Mouse (Mus musculus) testis, adult 2 months (tissue): ENCODE results near the gene Dnajc19. TPM values are rescaled to one million over a fixed set of nuclear protein-coding genes. Genes with fewer than 3 reads are reported as not detected.

Source experiments
- H3K27ac ChIP-seq: fragments of 200-500 bp; 2 replicates; pipeline ENCODE4 v1.5.1; 2012; ENCODE audit warnings: low read depth, low read length; ENCODE audit not compliant: control insufficient read depth, insufficient read depth
- H3K27me3 ChIP-seq: fragments of 200-500 bp; 2 replicates; pipeline ENCODE4 v1.6.1; 2012; ENCODE audit warnings: mild to moderate bottlenecking, low read length, moderate library complexity; ENCODE audit not compliant: control insufficient read depth, insufficient read depth
- H3K36me3 ChIP-seq: fragments of 200-500 bp; 2 replicates; pipeline ENCODE4 v1.6.1; 2012; ENCODE audit warnings: mild to moderate bottlenecking, low read length; ENCODE audit not compliant: control insufficient read depth, insufficient read depth
- H3K4me1 ChIP-seq: fragments of 200-500 bp; 2 replicates; pipeline ENCODE4 v1.6.1; 2012; ENCODE audit warnings: low read length; ENCODE audit not compliant: control insufficient read depth, insufficient read depth
- H3K4me3 ChIP-seq: fragments of 200-500 bp; 2 replicates; pipeline ENCODE4 v1.5.1; 2012; ENCODE audit warnings: low read depth, mild to moderate bottlenecking, low read length, moderate library complexity, mixed read lengths; ENCODE audit not compliant: control insufficient read depth
- CTCF ChIP-seq: fragments of 200-500 bp; IDR thresholded peaks from 2 replicates; pipeline ENCODE4 v1.5.1; 2012; ENCODE audit warnings: low read depth, mild to moderate bottlenecking, inconsistent platforms, low read length, moderate library complexity; ENCODE audit not compliant: control insufficient read depth, insufficient read depth, insufficient replicate concordance
- POLR2A ChIP-seq: fragments of 200-500 bp; IDR thresholded peaks from 2 replicates; pipeline ENCODE4 v1.6.1; 2012; ENCODE audit warnings: low read depth, mild to moderate bottlenecking, inconsistent platforms, low read length, moderate library complexity; ENCODE audit not compliant: control insufficient read depth
- polyA plus RNA-seq: library from polyadenylated mRNA; depleted of rRNA; stranded (reverse); fragments of >200 nt; gene quantifications from 2 replicates; pipeline ENCODE4 v1.2.3, GENCODE M21; 2012; rRNA removed

Gene Dnajc19
- 63.1 and 69.7 TPM in 2 replicates for polyA plus RNA-seq

DNA sequence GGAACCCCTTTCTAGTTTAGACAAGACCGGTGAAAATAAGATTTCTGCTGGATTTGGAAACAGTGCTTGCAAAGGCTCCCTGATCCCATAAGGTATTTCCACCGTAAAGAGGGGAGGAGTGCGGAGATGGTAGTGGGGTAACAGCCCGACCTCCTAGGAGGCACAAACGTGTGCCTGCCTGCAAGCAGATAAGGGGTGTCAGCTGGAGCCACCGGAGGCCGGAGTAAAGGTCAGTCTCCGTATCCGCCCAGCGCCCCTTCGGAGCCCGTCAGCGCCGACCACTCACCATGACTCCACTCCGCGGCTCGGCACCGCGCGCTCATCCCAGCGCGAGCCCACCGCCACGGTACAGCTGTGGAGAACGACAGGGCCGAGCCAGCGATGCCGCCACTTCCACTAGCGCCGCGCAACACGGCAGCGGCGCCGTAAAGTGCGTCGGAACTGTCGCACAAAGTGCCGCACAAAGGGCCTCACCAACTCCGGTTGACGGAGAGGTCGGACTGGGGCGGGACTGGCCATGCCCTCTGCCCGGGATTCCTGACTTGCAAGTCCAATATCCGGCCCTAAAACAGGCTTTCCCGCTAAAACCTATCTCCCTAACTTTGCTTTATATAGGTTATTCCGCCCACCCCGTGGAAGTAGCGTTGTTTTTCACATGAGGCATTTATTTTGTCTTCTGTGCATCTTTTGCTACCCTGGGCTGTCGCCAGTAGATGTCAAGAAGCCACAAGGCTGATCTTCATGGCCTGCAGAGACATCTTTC lies at the start of gene Dnajc19:
Gene Dnajc19 (minus strand): TSS at position 422 of the 763 bp plus-strand sequence.
- H3K4me1 ChIP-seq, result no peaks in the 10 kb centered on the region; the same call in 1 of the 2 replicates
- H3K27me3 ChIP-seq, result no peaks in the 10 kb centered on the region
- TF ChIP-seq CTCF, result no peak
- TF ChIP-seq POLR2A, result peak; percentile 91
- H3K36me3 ChIP-seq, result no peaks in the 10 kb centered on the region
- peak within 1 kb of the TSS; percentile 80 for H3K27ac ChIP-seq
- peak within 1 kb of the TSS; percentile 88 for H3K4me3 ChIP-seq

DNA sequence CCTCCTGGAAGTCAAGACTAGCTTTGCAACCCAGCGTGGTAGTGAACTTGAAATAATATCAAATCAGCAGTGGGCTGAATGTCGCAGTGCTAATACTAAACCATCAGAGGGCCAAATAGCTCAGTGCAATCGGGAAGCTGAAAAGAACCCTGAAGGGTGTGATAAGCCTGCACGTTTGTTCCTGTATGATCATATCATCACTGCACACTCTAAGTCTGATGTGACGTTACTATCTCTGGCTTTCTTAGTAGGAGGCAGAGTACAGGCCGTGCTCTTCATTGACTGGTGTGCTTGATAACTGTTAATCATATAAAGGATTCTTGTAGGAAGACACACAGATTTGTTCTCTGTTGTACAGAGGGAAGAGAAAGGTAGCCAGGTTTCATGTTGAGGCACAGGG lies 48.8 kb upstream of the Dnajc19 start:
- TF ChIP-seq POLR2A (no peak), CTCF (no peak)
- no peaks in the 10 kb centered on the region for H3K27me3 ChIP-seq
- H3K27ac ChIP-seq, result no peak overlapping the region
- H3K4me3 ChIP-seq, result no peak overlapping the region
- H3K4me1 ChIP-seq, result no peaks in the 10 kb centered on the region
- no peaks in the 10 kb centered on the region for H3K36me3 ChIP-seq

DNA sequence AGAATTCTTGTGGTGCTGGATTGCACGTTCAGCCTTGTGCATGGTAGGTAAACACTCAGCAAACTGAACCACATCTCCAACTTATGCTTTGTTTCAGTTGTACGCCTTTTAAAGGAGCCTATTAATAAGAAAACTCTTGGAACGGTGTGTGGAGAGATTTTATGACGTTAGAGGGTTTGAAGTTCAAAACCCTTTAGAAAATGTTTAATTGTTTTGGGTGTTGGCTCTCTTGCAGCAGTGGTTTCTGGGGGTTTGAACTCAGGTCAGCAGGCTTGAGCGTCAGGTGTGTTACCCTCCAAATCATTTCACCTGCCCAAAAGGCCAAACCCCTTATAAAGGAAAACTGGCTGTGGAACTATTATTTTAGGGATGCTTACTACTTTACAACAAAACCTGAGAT lies 40.2 kb upstream of the Dnajc19 start:
- Histone ChIP-seq H3K27me3 (no peaks in the 10 kb centered on the region), H3K36me3 (no peaks in the 10 kb centered on the region), H3K4me1 (no peaks in the 10 kb centered on the region; the same call in 1 of the 2 replicates), H3K27ac (no peak overlapping the region), H3K4me3 (no peak overlapping the region)
- TF ChIP-seq POLR2A (no peak), CTCF (no peak)

DNA sequence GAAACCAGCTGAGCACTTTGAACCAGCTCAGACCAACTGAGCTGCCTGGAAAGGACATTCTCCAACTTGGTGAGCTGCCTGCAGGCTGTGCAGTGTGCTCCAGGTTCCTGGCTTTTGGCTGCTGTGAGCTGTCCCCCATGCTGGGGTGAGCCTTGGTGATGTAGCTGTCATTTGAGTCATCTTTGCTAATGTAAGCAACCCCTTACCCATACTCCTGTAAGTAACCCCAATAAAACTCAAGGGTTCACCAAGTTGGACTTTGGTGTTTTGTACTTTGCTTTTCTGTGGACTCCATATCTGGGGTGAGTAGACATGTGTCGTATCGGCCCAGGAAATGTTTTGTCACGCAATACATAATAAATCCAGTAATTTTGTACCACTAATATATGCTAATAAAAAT lies 39.7 kb upstream of the Dnajc19 start:
- H3K4me3 ChIP-seq, result no peak overlapping the region
- H3K27ac ChIP-seq, result no peak overlapping the region
- no peaks in the 10 kb centered on the region; the same call in 1 of the 2 replicates for H3K4me1 ChIP-seq
- H3K36me3 ChIP-seq, result no peaks in the 10 kb centered on the region
- H3K27me3 ChIP-seq, result no peaks in the 10 kb centered on the region
- no peak for TF ChIP-seq POLR2A
- no peak for TF ChIP-seq CTCF

DNA sequence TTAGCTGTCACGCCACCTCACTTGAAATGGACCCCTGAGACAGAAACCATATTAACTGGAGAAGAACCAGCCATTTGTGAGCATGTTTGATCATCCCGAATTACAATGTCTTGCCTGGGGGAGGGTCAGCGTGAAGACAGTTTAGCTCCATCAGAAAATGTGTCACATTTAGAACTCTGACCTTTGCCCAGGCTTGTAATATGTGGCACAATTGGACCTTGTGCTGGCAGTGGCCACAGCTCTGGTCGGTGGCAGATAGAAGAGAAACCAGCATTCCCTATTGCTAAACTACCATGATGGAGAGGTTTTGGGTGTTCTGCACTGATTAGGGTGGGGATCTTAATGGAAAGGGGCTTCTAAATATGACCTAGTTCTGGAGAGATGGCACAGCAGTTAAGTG lies 38.7 kb upstream of the Dnajc19 start:
- no peaks in the 10 kb centered on the region; the same call in 1 of the 2 replicates for H3K4me1 ChIP-seq
- TF ChIP-seq POLR2A (no peak), CTCF (no peak)
- no peaks in the 10 kb centered on the region for H3K36me3 ChIP-seq

DNA sequence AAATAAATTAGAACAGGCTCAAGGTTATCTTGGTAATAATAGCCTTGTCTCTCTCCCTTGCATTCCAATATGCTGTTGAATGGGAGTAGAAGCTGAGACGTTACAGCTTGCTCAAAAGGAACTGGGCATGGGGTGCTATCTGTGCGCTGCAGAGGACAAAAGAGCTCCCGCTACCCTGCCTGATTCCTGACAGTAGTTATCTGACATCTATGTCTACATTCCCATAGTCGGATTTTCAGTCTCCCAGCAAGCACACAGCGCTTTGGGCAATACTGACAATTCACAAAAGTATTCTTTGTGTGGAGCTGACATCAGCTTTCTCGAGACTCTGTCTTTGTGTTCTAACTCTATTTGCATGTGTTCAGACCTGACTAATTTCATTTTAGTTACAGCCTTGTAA lies 34.7 kb upstream of the Dnajc19 start:
- H3K4me3 ChIP-seq, result no peak overlapping the region
- H3K4me1 ChIP-seq, result no peaks in the 10 kb centered on the region; the same call in 1 of the 2 replicates
- no peaks in the 10 kb centered on the region for H3K36me3 ChIP-seq
- no peaks in the 10 kb centered on the region for H3K27me3 ChIP-seq
- no peak for TF ChIP-seq POLR2A
- TF ChIP-seq CTCF, result no peak
- H3K27ac ChIP-seq, result no peak overlapping the region

More for the DNA sequence above, 38.7 kb upstream of the Dnajc19 start:
- no peaks in the 10 kb centered on the region for H3K27me3 ChIP-seq
- no peak overlapping the region for H3K4me3 ChIP-seq
- no peak overlapping the region for H3K27ac ChIP-seq

DNA sequence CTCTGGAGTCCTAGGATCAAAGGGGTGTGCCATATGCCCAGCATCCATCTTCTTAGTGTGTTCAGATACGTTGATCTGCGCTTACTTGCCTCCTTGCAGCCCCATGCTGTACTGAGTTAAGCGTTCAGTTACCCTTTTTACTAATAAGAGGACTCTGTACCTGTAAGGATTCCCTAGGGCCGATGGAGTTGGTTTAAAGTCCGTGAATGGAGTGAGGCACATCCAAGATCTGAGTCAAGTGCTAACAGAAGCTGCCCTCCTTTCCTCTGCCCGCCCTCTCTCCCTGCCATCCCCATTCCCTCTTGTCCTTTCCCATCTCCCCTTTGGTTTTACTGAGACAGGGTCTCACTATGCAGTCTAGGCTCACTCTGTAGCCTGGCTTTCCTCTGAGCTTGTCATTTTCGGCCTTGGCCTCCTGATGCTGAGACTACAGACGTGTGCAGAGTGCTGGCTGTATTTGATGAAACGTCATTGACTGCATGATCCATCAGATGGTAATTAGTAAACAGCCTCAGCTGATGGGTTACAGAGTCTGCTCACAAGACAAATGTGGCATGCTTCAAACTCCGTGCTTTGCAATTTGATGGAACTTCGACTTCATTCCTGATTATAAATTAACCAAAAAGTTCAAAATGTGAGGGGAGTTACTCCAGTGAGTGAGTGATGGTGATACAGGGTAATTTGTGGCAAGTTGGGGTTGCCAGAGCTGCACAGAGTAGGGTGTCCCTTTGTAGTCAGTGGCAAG lies 31.0 kb upstream of the Dnajc19 start:
- no peak overlapping the region for H3K27ac ChIP-seq
- TF ChIP-seq POLR2A, result no peak
- no peak for TF ChIP-seq CTCF
- H3K4me1 ChIP-seq, result no peaks in the 10 kb centered on the region
- H3K27me3 ChIP-seq, result no peaks in the 10 kb centered on the region
- H3K4me3 ChIP-seq, result no peak overlapping the region
- no peaks in the 10 kb centered on the region for H3K36me3 ChIP-seq
